Mouse (Mus musculus) liver, postnatal 0 days (tissue): Measurements from ENCODE around the gene Zdhhc6. TPM values are rescaled to one million over a fixed set of nuclear protein-coding genes. Genes with fewer than 3 reads are reported as not detected.

Experiments
- ATAC-seq: fragments of 200-750 bp; cut with Nextera tagmentation; 2 replicates; pipeline ENCODE4 v1.8.0; 2017; ENCODE audit warnings: mild to moderate bottlenecking, moderate library complexity
- DNase-seq: peaks from one replicate; pipeline ENCODE4 v3.0.0-alpha.2; 2016
- H3K27ac ChIP-seq: fragments of 300-500 bp; sonication (generic); 2 replicates; pipeline ENCODE4 v1.5.1; 2014; ENCODE audit warnings: antibody characterized with exemption, moderate library complexity, mild to moderate bottlenecking, low read depth
- H3K27me3 ChIP-seq: fragments of 300-500 bp; sonication (generic); 2 replicates; pipeline ENCODE4 v1.6.1; 2014; ENCODE audit warnings: low read length, control low read depth, mixed read lengths; ENCODE audit not compliant: insufficient read depth
- H3K36me3 ChIP-seq: fragments of 300-500 bp; sonication (generic); replicated peaks from 2 replicates; pipeline ENCODE4 v1.6.1; 2014; ENCODE audit warnings: mild to moderate bottlenecking, control low read depth, low read length, moderate library complexity, mixed read lengths; ENCODE audit not compliant: insufficient read depth
- H3K4me1 ChIP-seq: fragments of 300-500 bp; sonication (generic); 2 replicates; pipeline ENCODE4 v1.6.1; 2014; ENCODE audit warnings: antibody characterized with exemption, mild to moderate bottlenecking, control low read depth; ENCODE audit not compliant: insufficient read depth
- H3K4me2 ChIP-seq: fragments of 300-500 bp; sonication (generic); 2 replicates; pipeline ENCODE4 v1.6.1; 2014; ENCODE audit warnings: low read depth, mild to moderate bottlenecking, low read length, moderate library complexity, mixed read lengths
- H3K4me3 ChIP-seq: fragments of 300-500 bp; sonication (generic); 2 replicates; pipeline ENCODE4 v1.5.1; 2014; ENCODE audit warnings: low read depth, low read length
- H3K9ac ChIP-seq: fragments of 300-500 bp; sonication (generic); replicated peaks from 2 replicates; pipeline ENCODE4 v1.6.1; 2014; ENCODE audit warnings: mild to moderate bottlenecking, moderate library complexity
- H3K9me3 ChIP-seq: fragments of 300-500 bp; sonication (generic); 2 replicates; pipeline ENCODE4 v1.6.1; 2016; ENCODE audit warnings: mild to moderate bottlenecking, control low read depth, low read length, mixed read lengths
- CTCF ChIP-seq: sonication (generic); IDR thresholded peaks from 2 replicates; pipeline ENCODE4 v1.5.1; 2016; ENCODE audit warnings: antibody characterized with exemption, low read depth
- EP300 ChIP-seq: IDR thresholded peaks from 2 replicates; pipeline ENCODE4 v1.6.1; 2016; ENCODE audit warnings: antibody characterized with exemption, low read depth, mild to moderate bottlenecking
- WGBS: fragments of 180-500 bp; shearing (Covaris S2); extraction: QIAGEN DNeasy Blood & Tissue Kit; methylation state at CpG from one replicate; pipeline ENCODE4 v1.1.7; 2014; ENCODE audit not compliant: insufficient replicate concordance; 5-methylcytosine and 5-hydroxymethylcytosine counted together
- polyA plus RNA-seq: library from polyadenylated mRNA; unstranded; fragments of >200 nt; fragmentation: Nextera tagmentation; extraction: Ambion mirVana; gene quantifications from 2 replicates; pipeline ENCODE4 v1.2.1, GENCODE M21; 2015

The Zdhhc6 gene
- polyA plus RNA-seq, 1 experiment from 2014 or later = 49.0 TPM

DNA sequence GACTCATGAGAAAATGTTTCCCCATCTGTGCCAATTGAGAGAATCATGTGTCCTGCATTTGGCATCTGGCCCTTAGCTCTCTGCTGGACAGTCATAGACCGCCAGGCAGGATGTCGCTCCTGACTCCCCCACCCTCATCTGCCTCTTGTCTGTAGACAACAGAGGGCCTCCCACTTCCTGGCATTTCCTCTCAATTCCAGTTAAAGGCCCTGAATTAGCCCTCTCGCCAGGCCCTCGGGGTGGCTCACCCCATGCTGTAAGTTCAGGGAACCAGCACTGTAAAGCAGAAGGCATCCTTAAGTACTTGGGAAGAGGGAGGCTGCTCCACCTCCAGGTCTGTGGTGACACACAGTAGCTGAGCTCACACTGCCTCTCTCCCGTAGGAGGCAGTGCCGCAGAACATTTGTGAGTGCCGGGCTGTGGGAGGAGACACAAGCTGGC lies 71.0 kb downstream of the Zdhhc6 start:
- peak; percentile 82 for ATAC-seq
- no peaks in the 10 kb centered on the region for H3K9me3 ChIP-seq
- H3K4me2 ChIP-seq = no peak overlapping the region
- no peak overlapping the region for H3K4me3 ChIP-seq
- peak; percentile 57 for DNase-seq
- no peaks in the 10 kb centered on the region for H3K27me3 ChIP-seq
- 37% methylated on average over 7 of the region's 7 CpGs for WGBS
- H3K9ac ChIP-seq = no peak overlapping the region
- TF ChIP-seq EP300 = peak; percentile 78
- TF ChIP-seq CTCF = peak; percentile 70
- 0 out of 2 replicates have a peak overlapping the region, but pooled peaks have one; percentile 66 for H3K27ac ChIP-seq
- peaks cover 16% of the 10 kb centered on the region for H3K4me1 ChIP-seq
- no peaks in the 10 kb centered on the region for H3K36me3 ChIP-seq

GRCm38 (mm10) chr19:55241186-55241645 lies 74.6 kb downstream of the Zdhhc6 start, which contains the start of gene Gucy2g:
Gene Gucy2g, minus strand, starts transcription at chr19:55241236.
- Histone ChIP-seq H3K27ac (no peak within 1 kb of the TSS), H3K36me3 (no peaks in the 10 kb centered on the region), H3K9me3 (no peaks in the 10 kb centered on the region), H3K4me1 (peaks cover 3% of the 10 kb centered on the region; the same call in 1 of the 2 replicates), H3K4me3 (no peak within 1 kb of the TSS), H3K9ac (no peak within 1 kb of the TSS), H3K4me2 (no peak within 1 kb of the TSS), H3K27me3 (no peaks in the 10 kb centered on the region)
- 77% methylated on average over 6 of the region's 6 CpGs for WGBS
- ATAC-seq (no peak), DNase-seq (no peak)
- TF ChIP-seq CTCF = no peak
- TF ChIP-seq EP300 = no peak

- TF ChIP-seq CTCF (no peak), EP300 (no peak)
- Histone ChIP-seq H3K36me3 (no peaks in the 10 kb centered on the region), H3K9me3 (no peaks in the 10 kb centered on the region), H3K9ac (no peak overlapping the region), H3K4me2 (no peak overlapping the region), H3K4me3 (no peak overlapping the region), H3K27ac (no peak overlapping the region), H3K4me1 (no peaks in the 10 kb centered on the region; the same call in 1 of the 2 replicates), H3K27me3 (no peaks in the 10 kb centered on the region)
- ATAC-seq (no peak), DNase-seq (no peak)
- 61% methylated on average over 6 of the region's 6 CpGs for WGBS
These were observed 75.9 kb downstream of the Zdhhc6 start for GRCm38 (mm10) chr19:55239766-55240426.

DNA sequence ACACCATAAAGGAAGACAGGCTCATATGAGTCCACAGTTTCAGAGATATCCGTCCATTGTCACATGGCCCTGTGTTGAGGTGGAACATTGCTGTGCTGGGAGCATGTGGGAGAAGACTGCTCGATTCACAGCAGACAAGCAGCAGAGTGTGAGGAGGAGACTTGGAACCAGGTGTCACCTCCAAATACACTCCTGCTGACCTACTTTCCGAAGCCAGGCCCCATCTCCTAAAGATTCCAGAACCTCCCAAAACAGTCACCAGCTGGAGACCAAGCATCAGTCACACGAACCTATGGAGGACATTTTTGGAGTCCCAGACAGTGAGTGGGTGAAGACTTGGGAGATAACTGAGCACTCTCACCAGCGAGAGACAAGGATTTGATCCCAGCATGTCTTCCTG lies 79.3 kb downstream of the Zdhhc6 start:
- DNase-seq (no peak), ATAC-seq (no peak)
- H3K27me3 ChIP-seq = no peaks in the 10 kb centered on the region
- H3K27ac ChIP-seq = no peak overlapping the region
- H3K9ac ChIP-seq = no peak overlapping the region
- H3K4me2 ChIP-seq = no peak overlapping the region
- no peaks in the 10 kb centered on the region for H3K36me3 ChIP-seq
- peaks cover 2% of the 10 kb centered on the region; the same call in 1 of the 2 replicates for H3K4me1 ChIP-seq
- no peak overlapping the region for H3K4me3 ChIP-seq
- TF ChIP-seq CTCF (no peak), EP300 (no peak)
- H3K9me3 ChIP-seq = no peaks in the 10 kb centered on the region
- 73% methylated on average over 5 of the region's 5 CpGs for WGBS

- no peak overlapping the region for H3K27ac ChIP-seq
- WGBS = 11% methylated on average over 2 of the region's 2 CpGs
- TF ChIP-seq CTCF (no peak), EP300 (peak; percentile 17; the same call in 1 of the 2 replicates)
- H3K4me3 ChIP-seq = no peak overlapping the region
- H3K4me2 ChIP-seq = no peak overlapping the region
- H3K36me3 ChIP-seq = no peaks in the 10 kb centered on the region
- no peaks in the 10 kb centered on the region for H3K27me3 ChIP-seq
- ATAC-seq (no peak), DNase-seq (no peak)
- no peak overlapping the region for H3K9ac ChIP-seq
- H3K9me3 ChIP-seq = no peaks in the 10 kb centered on the region
- peaks cover 2% of the 10 kb centered on the region; the same call in 1 of the 2 replicates for H3K4me1 ChIP-seq
These were observed 79.8 kb downstream of the Zdhhc6 start for GRCm38 (mm10) chr19:55236026-55236425.

- peak; percentile 93 for ATAC-seq
- WGBS = 33% methylated on average over 8 of the region's 8 CpGs
- peak; percentile 85 for TF ChIP-seq EP300
- TF ChIP-seq CTCF = no peak
These were observed 83.7 kb downstream of the Zdhhc6 start for GRCm38 (mm10) chr19:55232136-55232535.

More at GRCm38 (mm10) chr19:55232136-55232535, 83.7 kb downstream of the Zdhhc6 start:
- no peak overlapping the region for H3K4me3 ChIP-seq
- no peaks in the 10 kb centered on the region for H3K27me3 ChIP-seq
- H3K36me3 ChIP-seq = no peaks in the 10 kb centered on the region
- H3K27ac ChIP-seq = peak overlapping the region; percentile 25; the same call in 1 of the 2 replicates
- peak; percentile 61 for DNase-seq
- H3K4me1 ChIP-seq = peaks cover 2% of the 10 kb centered on the region; the same call in 1 of the 2 replicates
- no peak overlapping the region; the same call in 1 of the 2 replicates for H3K4me2 ChIP-seq
- H3K9me3 ChIP-seq = no peaks in the 10 kb centered on the region
- no peak overlapping the region for H3K9ac ChIP-seq
